Mouse (Mus musculus): ENCODE results near the gene Daam1. TPM values are rescaled to one million over a fixed set of nuclear protein-coding genes. Genes with fewer than 3 reads are reported as not detected.

The Daam1 gene
- polyA plus RNA-seq, 1 experiment from 2014 or later: 13.8 TPM

DNA sequence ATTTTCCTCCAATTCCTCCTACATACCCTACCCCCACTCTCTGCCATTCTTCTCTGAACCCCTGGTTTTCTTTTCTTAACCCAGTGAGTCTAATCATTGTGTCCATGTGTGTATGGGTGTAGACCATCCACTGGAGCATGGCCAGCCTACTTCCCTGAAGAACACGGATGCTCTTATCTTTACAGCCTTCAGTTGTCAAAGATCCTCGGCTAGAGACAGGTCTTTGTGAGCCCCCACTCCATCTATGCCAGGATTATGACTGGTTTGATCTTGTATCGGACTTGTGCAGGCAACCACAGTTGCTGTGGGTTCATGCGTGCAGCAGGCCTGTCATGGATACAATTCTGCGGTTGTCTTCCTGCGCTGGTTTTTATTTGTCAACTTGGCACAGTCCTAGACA lies 71.0 kb downstream of the Daam1 start:
- no peak overlapping the region for H3K4me2 ChIP-seq
- ATAC-seq (ENCODE audit: borderline replicate concordance, extremely low read depth, low FRiP score, low TSS enrichment): no peak
- WGBS: 90% methylated on average over 6 of the region's 6 CpGs
- peaks cover 24% of the 10 kb centered on the region for H3K4me1 ChIP-seq
- H3K27ac ChIP-seq: no peak overlapping the region
- H3K27me3 ChIP-seq: no peaks in the 10 kb centered on the region
- H3K9me3 ChIP-seq: no peaks in the 10 kb centered on the region
- H3K9ac ChIP-seq: no peak overlapping the region
- peaks cover 12% of the 10 kb centered on the region; the same call in 1 of the 2 replicates for H3K36me3 ChIP-seq
- no peak overlapping the region for H3K4me3 ChIP-seq

DNA sequence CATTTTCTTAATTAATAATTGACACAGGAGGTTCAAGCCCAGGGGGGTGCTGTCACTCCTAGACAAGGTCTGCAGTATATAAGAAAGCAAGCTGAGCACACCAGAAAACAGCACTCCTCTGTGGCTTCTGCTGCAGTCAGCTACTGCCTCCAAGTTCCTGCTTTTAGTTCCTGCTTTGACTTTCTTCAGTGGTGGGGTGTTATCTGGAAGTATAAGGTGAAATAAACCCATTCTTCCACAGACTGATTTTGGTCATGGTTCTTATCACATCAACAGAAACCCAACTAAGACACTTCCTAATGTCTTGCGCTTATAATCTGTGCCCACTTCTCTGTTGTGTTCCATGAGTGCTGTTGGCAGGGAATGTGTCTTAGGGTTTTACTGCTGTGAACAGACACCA lies 71.4 kb downstream of the Daam1 start:
- ATAC-seq (ENCODE audit: borderline replicate concordance, extremely low read depth, low FRiP score, low TSS enrichment): no peak
- no peak overlapping the region for H3K4me3 ChIP-seq
- H3K9me3 ChIP-seq: no peaks in the 10 kb centered on the region
- peaks cover 27% of the 10 kb centered on the region for H3K4me1 ChIP-seq
- no peak overlapping the region for H3K9ac ChIP-seq
- H3K27me3 ChIP-seq: no peaks in the 10 kb centered on the region
- H3K27ac ChIP-seq: no peak overlapping the region
- 100% methylated on average over 1 of the region's 1 CpGs for WGBS
- peaks cover 12% of the 10 kb centered on the region; the same call in 1 of the 2 replicates for H3K36me3 ChIP-seq
- H3K4me2 ChIP-seq: no peak overlapping the region

DNA sequence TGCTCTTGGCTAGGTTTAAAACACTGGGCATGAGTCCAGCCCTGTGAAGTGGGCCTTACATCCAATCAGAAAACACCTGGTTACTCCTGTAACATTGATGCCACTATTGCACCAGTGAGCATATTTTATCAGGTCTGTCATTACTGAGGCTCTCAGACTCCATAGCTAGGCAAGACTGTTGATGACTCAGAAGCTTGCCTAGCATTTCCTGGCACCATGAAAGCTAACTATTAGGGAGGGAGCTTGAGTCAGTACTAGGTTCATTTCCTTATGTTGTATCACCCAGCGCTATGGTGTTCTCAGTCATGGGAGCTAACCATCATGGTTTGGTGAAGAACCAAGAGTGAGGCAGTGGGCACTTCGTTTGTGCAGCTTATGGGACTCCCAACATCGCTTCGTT lies 72.3 kb downstream of the Daam1 start:
- H3K4me3 ChIP-seq: no peak overlapping the region
- no peak overlapping the region for H3K4me2 ChIP-seq
- H3K9me3 ChIP-seq: no peaks in the 10 kb centered on the region
- 96% methylated on average over 4 of the region's 4 CpGs for WGBS
- peaks cover 27% of the 10 kb centered on the region for H3K4me1 ChIP-seq
- H3K36me3 ChIP-seq: peaks cover 12% of the 10 kb centered on the region; the same call in 1 of the 2 replicates
- ATAC-seq (ENCODE audit: borderline replicate concordance, extremely low read depth, low FRiP score, low TSS enrichment): no peak
- no peak overlapping the region for H3K27ac ChIP-seq
- H3K27me3 ChIP-seq: no peaks in the 10 kb centered on the region
- no peak overlapping the region for H3K9ac ChIP-seq

DNA sequence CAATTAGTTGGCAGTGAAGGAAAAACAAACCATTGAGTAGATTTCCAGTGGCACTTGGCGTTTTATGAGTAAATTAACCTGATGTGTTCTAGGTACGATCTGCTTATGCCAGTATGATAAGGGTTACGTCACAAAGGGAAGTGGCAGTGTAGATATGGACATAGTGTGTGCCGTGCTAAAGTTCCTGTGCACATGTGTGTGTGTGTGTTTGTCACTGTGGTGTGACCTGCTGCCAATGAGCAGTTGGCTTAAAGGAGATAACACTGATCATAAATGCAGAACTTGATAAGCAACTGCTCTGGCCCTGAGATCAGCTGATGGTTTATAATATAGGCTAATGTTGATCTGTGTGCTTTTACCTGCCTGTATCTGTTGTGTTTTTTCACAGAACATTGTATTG lies 73.4 kb downstream of the Daam1 start:
- Histone ChIP-seq H3K27ac (no peak overlapping the region), H3K4me2 (no peak overlapping the region), H3K36me3 (peaks cover 12% of the 10 kb centered on the region; the same call in 1 of the 2 replicates), H3K4me1 (peaks cover 27% of the 10 kb centered on the region), H3K9me3 (no peaks in the 10 kb centered on the region), H3K4me3 (no peak overlapping the region), H3K9ac (no peak overlapping the region), H3K27me3 (no peaks in the 10 kb centered on the region)
- 61% methylated on average over 4 of the region's 4 CpGs for WGBS
- no peak for ATAC-seq (ENCODE audit: borderline replicate concordance, extremely low read depth, low FRiP score, low TSS enrichment)

DNA sequence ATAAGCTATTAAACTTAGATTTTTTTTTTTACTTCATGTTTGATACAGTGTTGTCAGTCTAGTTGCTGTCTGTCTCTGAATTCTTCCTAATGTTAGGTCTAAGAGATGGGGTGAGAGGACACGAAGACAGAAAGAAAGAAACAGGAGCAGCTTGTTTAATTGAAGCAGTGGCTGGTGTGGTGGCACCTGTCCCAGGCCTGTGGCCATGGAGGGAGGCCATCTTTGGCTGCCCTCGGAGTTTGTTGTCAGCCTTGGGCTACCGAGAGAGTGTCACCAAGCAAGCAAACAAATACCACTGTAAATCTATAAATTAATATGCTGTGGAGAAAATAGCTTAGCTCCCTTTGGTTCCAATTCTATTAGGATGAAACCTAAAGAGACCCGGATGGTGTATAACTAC lies 74.0 kb downstream of the Daam1 start:
- H3K4me3 ChIP-seq: no peak overlapping the region
- 0 out of 2 replicates have a peak overlapping the region, but pooled peaks have one; percentile 80 for H3K27ac ChIP-seq
- peaks cover 12% of the 10 kb centered on the region; the same call in 1 of the 2 replicates for H3K36me3 ChIP-seq
- ATAC-seq (ENCODE audit: borderline replicate concordance, extremely low read depth, low FRiP score, low TSS enrichment): no peak
- no peaks in the 10 kb centered on the region for H3K9me3 ChIP-seq
- no peaks in the 10 kb centered on the region for H3K27me3 ChIP-seq
- H3K4me2 ChIP-seq: no peak overlapping the region
- WGBS: 80% methylated on average over 4 of the region's 4 CpGs
- H3K9ac ChIP-seq: no peak overlapping the region
- H3K4me1 ChIP-seq: peaks cover 27% of the 10 kb centered on the region

DNA sequence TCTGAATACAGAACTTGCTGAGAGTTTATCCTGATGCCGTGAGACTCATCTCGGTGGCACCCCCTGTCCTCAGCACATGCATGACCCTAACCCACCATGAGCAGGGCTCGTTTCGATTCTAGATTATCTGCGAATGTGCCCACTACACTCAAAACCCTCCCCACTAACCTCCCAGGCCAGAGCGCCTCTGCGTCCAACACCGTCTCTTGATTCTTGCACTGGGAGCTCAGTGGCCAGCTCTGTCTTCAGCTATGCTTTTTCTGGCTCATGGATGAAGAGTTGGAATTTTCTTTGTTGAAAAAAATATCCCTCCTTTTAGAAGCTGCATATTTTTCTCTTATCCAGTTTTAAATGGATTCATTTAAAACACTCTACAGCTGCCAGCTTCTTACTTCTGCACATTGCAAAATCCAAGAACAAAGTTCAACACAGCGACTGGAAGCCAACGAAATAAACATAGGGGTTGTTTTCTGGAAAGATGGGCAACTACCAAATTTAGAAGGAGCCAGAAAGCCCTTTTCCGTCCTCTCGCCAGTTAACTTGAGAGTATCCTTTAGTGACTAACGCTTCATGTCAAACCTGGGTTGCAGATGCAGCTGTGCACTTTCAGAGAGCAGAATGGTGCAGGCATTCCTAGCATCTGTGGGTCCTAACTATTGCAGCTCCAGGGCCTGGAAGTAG lies 74.9 kb downstream of the Daam1 start:
- Histone ChIP-seq H3K36me3 (peaks cover 12% of the 10 kb centered on the region; the same call in 1 of the 2 replicates), H3K4me2 (no peak overlapping the region), H3K9ac (no peak overlapping the region), H3K27me3 (no peaks in the 10 kb centered on the region), H3K27ac (peak overlapping the region; percentile 80), H3K4me1 (peaks cover 33% of the 10 kb centered on the region), H3K4me3 (no peak overlapping the region), H3K9me3 (no peaks in the 10 kb centered on the region)
- ATAC-seq (ENCODE audit: borderline replicate concordance, extremely low read depth, low FRiP score, low TSS enrichment): peak; percentile 58; the same call in 1 of the 2 replicates
- 62% methylated on average over 13 of the region's 13 CpGs for WGBS

DNA sequence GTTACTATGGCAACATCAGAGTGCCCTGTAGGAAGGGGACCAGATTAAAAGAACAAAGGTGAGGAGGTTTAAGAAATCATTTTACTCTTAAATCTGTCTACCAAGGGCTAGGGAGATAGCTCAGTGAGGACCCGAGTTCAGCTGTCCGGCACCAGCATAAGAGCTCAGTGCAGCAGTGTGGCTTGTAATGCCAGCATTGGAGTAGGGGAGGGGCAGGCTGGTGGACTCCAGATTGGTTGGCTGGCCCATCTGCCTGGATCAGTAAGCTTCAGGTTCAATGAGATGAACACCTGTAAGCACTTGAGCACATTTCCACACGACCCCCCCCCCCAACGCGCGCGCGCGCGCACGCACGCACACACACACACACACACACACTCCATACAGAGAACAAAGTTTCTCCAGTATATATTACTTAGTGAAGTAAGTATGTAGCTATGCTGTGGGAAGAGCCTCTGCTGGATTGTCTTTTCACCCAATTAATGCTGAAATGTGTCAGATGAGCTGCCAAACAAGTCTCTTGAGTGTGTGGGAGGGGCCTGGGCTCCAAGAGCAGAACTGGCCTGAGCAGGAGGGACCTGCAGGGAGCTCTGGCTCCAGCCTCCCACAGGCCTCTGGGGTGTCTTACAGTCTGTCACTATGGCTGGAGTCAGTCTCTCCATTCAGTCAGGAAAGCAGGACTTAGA lies 75.8 kb downstream of the Daam1 start:
- ATAC-seq (ENCODE audit: borderline replicate concordance, extremely low read depth, low FRiP score, low TSS enrichment): peak; percentile 74; the same call in 1 of the 2 replicates
- Histone ChIP-seq H3K4me3 (no peak overlapping the region), H3K4me2 (no peak overlapping the region), H3K4me1 (peaks cover 33% of the 10 kb centered on the region), H3K27me3 (no peaks in the 10 kb centered on the region), H3K9ac (no peak overlapping the region), H3K36me3 (peaks cover 12% of the 10 kb centered on the region; the same call in 1 of the 2 replicates), H3K27ac (peak overlapping the region; percentile 80), H3K9me3 (no peaks in the 10 kb centered on the region)
- 63% methylated on average over 12 of the region's 12 CpGs for WGBS

DNA sequence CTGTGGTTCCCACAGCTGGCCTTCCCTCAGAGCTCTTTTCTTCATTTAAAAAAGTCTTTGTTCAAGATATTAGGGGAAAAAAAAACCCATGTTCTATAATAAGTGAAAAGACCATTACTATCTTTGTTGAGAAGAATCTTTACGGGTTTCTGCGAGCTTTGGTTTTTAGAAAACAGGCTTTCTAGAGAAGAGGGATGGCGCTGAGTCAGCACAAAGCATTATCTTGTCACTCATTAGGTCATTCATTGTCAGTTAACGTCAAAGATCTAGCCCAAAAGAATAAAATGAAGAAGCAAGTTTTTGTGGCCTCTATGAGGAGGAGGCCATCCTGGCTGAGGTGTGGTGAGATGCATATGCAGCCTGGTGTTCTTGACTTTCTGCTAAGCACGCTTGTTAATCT lies 78.1 kb downstream of the Daam1 start:
- no peak overlapping the region for H3K9ac ChIP-seq
- H3K4me1 ChIP-seq: peaks cover 41% of the 10 kb centered on the region
- H3K4me2 ChIP-seq: no peak overlapping the region
- 90% methylated on average over 5 of the region's 5 CpGs for WGBS
- no peak overlapping the region for H3K4me3 ChIP-seq
- no peaks in the 10 kb centered on the region for H3K9me3 ChIP-seq
- no peak for ATAC-seq (ENCODE audit: borderline replicate concordance, extremely low read depth, low FRiP score, low TSS enrichment)
- H3K27me3 ChIP-seq: no peaks in the 10 kb centered on the region
- H3K36me3 ChIP-seq: no peaks in the 10 kb centered on the region
- H3K27ac ChIP-seq: no peak overlapping the region

DNA sequence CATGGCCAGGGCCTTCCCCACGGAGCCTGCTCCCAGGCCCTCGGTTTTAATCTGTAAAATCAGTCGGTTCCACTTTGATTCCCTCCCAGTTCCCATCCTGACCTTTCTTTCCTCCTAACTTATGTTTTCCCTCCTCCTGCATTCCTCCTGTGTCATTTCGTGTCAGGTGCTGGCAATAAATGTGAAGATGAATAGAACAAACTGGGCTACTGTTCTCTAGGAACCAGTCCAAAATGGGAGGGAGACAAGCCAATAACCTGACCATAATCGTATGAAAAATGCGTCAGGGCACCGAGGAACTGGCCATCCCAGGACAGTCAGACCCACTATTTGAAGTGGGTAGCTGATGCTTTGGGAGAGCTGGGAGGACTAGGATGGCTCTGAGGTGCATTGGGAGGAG lies 79.4 kb downstream of the Daam1 start:
- Histone ChIP-seq H3K4me3 (no peak overlapping the region), H3K27ac (no peak overlapping the region), H3K4me1 (peaks cover 31% of the 10 kb centered on the region), H3K9ac (no peak overlapping the region), H3K27me3 (no peaks in the 10 kb centered on the region), H3K36me3 (no peaks in the 10 kb centered on the region), H3K9me3 (no peaks in the 10 kb centered on the region), H3K4me2 (no peak overlapping the region)
- no peak for ATAC-seq (ENCODE audit: borderline replicate concordance, extremely low read depth, low FRiP score, low TSS enrichment)
- 59% methylated on average over 7 of the region's 7 CpGs for WGBS

DNA sequence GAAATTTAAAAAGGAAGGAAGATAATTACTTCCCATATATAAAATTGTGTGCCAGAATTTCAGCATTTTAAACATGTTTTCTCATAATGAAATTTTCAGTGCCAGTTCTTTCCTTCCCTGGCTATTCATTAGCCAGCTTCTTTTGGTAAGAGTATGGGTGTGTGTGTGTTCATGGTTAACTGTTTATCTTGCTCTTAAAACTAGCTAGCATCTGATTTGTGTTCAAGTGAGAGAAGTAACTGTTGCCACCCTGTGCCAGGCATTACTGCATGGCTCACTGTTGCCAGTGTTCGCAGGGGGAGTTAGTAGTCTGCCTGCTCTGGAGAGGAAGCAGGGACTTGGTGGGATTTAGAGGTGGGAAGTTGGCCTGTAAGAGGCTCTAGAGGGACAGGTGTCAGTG lies 81.4 kb downstream of the Daam1 start:
- WGBS: 50% methylated on average over 1 of the region's 1 CpGs
- H3K27ac ChIP-seq: peak overlapping the region; percentile 48
- no peak overlapping the region for H3K9ac ChIP-seq
- no peak overlapping the region for H3K4me3 ChIP-seq
- no peaks in the 10 kb centered on the region for H3K9me3 ChIP-seq
- H3K4me2 ChIP-seq: no peak overlapping the region
- no peaks in the 10 kb centered on the region for H3K27me3 ChIP-seq
- H3K4me1 ChIP-seq: peaks cover 13% of the 10 kb centered on the region; the same call in 1 of the 2 replicates
- ATAC-seq (ENCODE audit: borderline replicate concordance, extremely low read depth, low FRiP score, low TSS enrichment): no peak
- peaks cover 12% of the 10 kb centered on the region for H3K36me3 ChIP-seq

DNA sequence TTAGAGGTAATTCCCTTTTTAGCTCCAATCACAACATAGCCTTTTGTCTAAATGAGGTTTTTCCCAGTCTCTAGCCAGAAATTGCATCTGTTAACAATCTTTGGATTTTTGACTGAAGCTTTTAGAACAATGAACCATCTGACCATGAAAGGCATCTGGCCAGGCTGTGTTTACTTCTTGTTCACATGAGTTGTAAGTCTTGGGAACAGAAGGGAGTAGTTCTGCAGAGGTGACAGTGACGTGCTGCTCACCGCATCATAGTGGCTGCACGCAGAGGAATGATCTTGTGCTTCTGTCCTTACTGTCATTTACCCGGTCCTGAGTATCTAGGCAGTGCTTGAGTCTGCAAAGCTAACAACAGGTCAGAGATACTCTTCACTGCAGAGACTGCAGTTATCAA lies 88.3 kb downstream of the Daam1 start:
- H3K36me3 ChIP-seq: peaks cover 12% of the 10 kb centered on the region
- 21% methylated on average over 4 of the region's 4 CpGs for WGBS
- 0 out of 2 replicates have a peak overlapping the region, but pooled peaks have one; percentile 41 for H3K27ac ChIP-seq
- peak; percentile 54; the same call in 1 of the 2 replicates for ATAC-seq (ENCODE audit: borderline replicate concordance, extremely low read depth, low FRiP score, low TSS enrichment)
- H3K27me3 ChIP-seq: no peaks in the 10 kb centered on the region
- no peaks in the 10 kb centered on the region for H3K9me3 ChIP-seq
- H3K9ac ChIP-seq: no peak overlapping the region
- peaks cover 35% of the 10 kb centered on the region for H3K4me1 ChIP-seq
- no peak overlapping the region for H3K4me2 ChIP-seq
- no peak overlapping the region for H3K4me3 ChIP-seq

DNA sequence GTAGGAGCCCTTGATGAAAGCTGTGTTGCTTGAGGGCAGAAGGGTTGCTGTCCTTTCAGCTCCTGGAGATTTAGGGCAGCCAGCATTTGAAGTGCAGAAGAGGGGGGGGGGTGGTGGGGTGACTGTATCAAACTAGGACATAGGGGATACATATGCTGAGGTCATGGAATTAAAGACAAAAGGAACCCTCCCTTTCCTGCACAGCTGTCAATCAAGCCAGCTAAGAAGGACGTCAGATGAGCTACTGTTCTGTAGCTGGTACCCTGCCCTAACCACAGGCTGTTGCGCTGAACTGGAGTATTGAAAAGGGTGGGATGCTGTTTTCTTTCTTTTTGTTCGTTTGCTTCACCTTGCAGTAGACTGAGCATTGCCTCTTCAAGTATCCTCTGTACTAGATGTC lies 89.1 kb downstream of the Daam1 start:
- WGBS: 76% methylated on average over 3 of the region's 3 CpGs
- H3K9me3 ChIP-seq: no peaks in the 10 kb centered on the region
- ATAC-seq (ENCODE audit: borderline replicate concordance, extremely low read depth, low FRiP score, low TSS enrichment): no peak
- H3K9ac ChIP-seq: no peak overlapping the region
- H3K27me3 ChIP-seq: no peaks in the 10 kb centered on the region
- no peak overlapping the region for H3K4me3 ChIP-seq
- H3K36me3 ChIP-seq: peaks cover 12% of the 10 kb centered on the region
- H3K27ac ChIP-seq: no peak overlapping the region
- H3K4me2 ChIP-seq: no peak overlapping the region
- H3K4me1 ChIP-seq: peaks cover 35% of the 10 kb centered on the region

Measured in lung, embryonic 15.5 days (tissue).